Mouse (Mus musculus): ENCODE measurements around the gene Dram2. TPM values are rescaled to one million over a fixed set of nuclear protein-coding genes. Genes with fewer than 3 reads are reported as not detected.
"Not testable (repeated sequence)": the region's sequence is repeated elsewhere in the genome, so short reads cannot be mapped to it uniquely, and the experiment has no call there.

The Dram2 gene
- total RNA-seq (2021), result 10 to 100 TPM; 30.2 to 34.8 TPM
- long read RNA-seq, experiment 1, transcript Dram2-202 (9 exons, 3,271 nt), result major isoform, 10 of 17 reads
- long read RNA-seq, experiment 1, partial matches to known transcripts, result 1 of 17 reads
- long read RNA-seq, experiment 1, other reads (novel, unspliced or antisense), result 5 of 17 reads
- long read RNA-seq, experiment 2, transcript Dram2-202 (9 exons, 3,271 nt), result major isoform, 10 of 17 reads
- long read RNA-seq, experiment 2, partial matches to known transcripts, result 1 of 17 reads
- long read RNA-seq, experiment 2, other reads (novel, unspliced or antisense), result 4 of 17 reads

DNA sequence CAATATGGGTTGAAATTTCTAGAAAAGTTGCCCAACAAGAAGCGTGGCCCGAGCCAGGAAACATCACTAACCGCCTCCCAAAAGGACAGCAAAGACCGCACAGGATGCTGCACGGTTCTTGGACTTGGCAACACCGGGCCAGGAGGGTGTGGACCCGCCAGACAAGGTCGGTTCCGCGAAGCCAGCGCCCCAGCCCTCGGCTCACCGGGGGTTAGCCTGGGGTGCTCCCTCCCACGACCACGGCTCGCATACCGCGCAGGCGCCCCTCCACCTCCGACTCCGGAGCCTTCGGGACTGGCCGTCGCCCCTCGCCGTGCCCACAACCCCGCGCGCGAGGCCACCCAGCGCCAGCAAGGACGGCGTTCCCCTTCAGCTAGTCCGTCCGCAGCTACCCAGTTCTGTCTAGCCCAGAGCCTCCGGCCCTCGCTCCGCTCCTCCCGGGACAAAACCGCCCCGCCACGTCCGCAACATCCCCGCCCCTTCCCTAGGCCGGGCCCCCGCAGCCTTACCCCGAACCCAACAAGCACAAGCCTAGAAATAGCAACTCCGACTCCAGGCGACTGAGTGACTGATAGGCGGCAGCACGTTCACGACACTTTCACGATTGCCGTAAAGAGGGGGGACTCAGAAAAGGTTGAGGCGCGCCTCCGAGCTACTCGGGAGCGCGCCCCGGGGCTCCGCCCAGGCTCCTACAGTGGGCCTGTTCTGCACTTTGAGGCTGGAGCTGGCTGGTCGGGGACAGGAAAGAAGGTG is at the start of gene Dram2, which contains the start of gene Cept1:
Dram2 (plus strand) TSS at position 628 of the 753 bp plus-strand sequence.
Cept1 (minus strand) TSS at position 632 of the 753 bp plus-strand sequence.
- DNase-seq (ENCODE audit: low spot score in 2 of 2), result peak; percentile 87 to 91

DNA sequence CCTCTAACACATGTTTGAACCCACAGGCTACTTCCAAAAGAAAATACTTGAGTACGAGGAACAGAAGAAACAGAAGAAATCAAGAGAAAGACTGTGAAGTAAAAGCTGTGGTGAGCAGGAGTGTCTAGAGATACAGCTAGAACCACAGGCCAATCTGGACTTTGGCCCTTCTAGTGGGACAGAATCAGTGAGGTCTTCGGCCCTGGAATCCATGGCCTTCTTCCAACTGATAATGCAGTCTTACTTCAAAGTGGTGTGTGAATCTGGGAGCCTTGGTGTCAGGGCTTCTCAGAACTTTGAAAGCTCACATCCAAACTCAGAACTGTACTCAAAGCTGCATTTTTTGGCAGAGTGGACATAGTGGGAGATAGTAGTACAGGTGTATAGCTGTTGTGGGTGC is 47.1 kb upstream of the Dram2 start:
- DNase-seq (ENCODE audit: low spot score in 2 of 2), result no peak

DNA sequence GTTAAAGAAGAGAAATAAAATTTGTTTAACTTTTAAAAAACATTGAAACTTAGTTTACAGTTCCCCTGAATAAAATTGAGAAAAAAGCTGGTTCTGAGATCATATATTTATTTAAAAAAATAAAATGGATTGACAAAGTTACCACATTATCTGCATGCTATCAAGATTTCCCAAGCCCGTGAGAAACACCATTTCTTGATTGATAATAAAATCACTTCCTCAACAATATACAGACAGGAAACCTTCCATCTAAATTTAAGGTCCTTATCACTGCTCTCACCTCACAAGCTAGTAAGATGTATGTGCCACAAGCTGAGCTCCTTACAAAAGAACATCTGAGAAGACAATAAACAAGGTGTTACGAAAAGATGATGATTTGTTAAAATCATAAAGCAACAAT is 44.7 kb upstream of the Dram2 start:
- DNase-seq (ENCODE audit: low spot score in 2 of 2), result no peak

DNA sequence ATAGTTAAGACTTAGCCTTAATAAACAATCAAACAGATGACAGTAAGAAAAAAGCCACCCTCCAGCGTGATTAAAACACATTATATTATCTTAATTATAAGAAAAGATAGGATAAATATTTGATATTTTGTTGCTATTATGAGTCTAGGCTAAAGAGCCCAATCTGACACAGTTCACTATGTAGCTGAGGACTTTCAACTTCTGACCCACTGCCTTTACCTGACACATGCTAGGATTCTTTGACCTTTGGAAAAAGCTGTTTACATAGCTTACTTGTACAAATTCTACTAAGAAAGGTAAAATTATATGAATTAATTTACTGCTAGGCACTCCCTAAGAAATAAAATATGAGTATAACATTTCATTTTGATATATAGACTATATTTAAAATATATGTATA is 36.9 kb upstream of the Dram2 start:
- DNase-seq (ENCODE audit: low spot score in 2 of 2), result no peak

DNA sequence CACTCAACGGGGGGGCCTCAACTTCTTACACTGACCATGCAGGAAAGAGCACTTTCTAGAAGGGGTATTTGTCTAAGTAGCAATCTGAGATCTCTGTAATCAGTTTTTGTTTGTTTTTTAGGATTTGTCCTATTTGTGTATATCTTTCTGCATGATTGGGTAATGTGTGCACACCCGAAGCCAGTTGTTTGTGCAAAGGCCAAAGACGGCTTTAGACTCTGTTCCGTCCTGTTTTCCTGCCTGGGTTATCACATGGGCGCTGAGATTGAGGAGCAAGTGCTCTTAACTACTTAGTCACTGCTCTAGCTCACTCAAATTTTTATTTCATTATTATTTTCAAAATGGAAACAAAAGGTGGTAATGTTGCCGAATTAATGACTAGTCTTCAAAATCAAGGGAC is 32.6 kb upstream of the Dram2 start:
- no peak for DNase-seq (ENCODE audit: low spot score in 2 of 2)

DNA sequence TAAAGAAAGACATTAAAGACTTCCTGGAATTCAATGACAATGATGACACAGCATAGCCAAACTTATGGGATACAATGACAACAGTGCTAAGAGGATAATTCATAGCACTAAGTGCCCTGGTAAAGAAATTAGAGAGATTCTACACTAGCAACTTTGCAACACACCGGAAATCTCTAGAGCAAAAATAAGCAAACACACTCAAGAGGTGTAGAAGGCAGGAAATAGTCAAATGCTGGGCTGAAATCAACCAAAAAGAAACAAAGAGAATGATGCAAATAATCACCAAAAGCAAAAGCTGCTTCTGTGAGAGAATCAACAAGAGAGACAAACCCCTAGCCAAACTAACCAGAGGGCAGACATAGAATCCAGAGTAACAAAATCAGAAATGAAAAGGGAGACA is 24.9 kb upstream of the Dram2 start:
- no peak for DNase-seq (ENCODE audit: low spot score in 2 of 2)

DNA sequence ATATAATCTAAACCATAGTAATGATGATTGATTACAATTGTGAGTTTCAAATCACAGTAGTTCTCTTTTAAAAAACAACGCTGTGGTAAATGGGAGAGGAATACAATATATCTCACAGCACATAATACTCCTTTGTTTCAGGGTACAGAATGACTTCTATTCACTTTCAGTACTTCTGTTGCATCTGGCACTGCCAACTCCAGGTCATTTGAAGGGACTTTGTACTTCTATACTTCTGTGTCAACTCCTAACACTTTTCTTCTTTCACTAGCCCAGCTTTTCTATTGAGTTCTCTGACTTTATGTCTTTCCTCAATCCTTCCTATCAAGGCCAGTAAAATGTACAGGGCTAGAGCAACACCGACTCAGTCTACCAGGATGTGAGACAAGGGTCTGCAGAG is 21.2 kb upstream of the Dram2 start:
- no peak for DNase-seq (ENCODE audit: low spot score in 2 of 2)

DNA sequence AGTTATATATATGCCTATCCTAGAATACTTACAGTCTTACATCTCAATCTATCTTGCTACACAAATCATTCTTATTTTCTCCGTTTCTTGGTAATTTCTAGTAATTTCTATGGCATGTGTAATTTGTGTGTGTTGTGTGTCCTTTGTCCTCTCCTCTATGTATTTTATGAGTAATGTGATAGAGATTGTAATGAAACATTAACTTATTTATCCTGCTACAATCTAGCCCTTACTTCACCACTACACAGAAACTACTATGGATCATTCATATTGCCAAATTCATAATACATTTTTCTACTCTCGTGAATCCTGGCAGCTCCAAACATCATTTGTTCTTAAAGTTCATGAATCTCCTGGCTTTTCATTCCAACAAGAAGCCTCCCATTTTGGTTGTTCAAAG is 19.6 kb upstream of the Dram2 start:
- no peak for DNase-seq (ENCODE audit: low spot score in 2 of 2)

DNA sequence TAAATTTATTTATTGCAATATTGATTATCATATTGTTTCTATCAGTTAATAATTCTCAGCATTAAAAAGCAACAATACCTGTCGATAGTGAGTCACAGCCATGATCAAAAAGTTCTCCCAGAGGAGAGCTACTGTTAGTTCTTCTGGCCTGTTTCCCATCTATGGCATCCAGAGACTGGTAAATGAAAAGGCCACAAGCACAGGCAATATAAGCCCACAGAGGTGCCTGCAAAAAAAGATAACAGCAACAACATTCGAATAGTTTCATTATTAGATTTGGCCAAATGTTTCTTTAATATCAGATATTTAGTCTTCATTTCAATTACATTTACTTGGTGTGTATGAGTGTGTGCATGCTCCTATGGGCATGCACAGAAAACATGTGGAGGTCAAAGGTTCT is 14.3 kb upstream of the Dram2 start:
- DNase-seq (ENCODE audit: low spot score in 2 of 2), result no peak

DNA sequence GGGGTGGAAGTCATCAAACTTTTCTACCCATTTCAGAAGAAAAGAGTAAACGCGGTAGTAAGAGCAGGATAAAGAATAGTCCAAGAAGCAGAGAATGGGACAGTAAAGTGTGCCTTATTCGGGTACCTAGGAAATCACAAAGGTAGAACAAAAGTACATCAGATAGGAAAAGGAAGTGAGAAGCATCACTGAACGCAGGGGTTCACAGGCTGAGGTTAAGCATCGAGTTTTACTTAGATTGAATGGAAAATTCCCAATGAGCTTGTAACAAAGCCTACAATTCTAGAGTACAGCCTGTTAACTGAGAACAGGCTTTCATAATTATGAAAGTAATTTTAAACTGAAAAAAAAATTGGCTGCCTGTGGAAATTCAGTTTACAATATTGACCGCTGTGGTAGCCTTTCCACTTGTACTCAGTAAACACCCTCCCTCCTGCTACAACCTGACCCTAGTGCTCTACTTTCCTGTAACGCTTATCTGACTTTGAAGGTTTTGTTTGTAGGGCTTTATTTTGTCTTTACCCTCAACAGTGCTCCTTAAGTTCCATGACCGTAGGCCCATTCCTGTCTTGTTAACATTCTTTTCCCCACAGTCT is 2.8 kb upstream of the Dram2 start:
- no peak for DNase-seq (ENCODE audit: low spot score in 2 of 2)

DNA sequence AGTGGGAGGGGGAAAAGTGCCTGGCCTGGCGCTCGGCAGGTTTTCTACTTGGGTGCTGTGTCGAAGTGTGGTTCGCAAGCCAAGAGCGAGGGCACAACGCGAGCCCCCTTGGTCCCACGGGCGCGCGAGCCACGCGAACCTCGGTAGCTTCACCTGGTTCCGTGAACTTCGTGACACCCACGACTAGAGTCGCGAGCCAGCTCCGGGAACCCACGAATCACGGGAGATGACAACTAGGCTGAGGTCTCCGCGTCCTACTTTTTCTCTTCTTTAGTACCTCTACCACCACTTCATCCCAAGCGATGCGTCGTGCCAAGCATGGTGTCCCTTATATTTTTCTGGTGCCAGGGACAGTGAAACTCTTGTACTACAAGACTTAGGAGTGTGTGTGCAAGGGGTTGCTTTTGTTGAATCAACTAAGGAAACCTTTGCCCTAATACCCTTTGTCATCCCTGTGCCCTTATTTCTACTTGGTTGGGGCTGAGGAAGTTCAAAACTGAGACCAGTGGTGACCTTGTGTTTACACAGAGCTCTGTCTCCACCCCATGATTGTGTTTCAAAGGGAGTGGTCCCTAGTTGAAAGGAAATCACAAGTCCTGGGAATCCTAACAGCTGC is 434 bp downstream of the Dram2 start:
- DNase-seq (ENCODE audit: low spot score in 2 of 2), result no peak

DNA sequence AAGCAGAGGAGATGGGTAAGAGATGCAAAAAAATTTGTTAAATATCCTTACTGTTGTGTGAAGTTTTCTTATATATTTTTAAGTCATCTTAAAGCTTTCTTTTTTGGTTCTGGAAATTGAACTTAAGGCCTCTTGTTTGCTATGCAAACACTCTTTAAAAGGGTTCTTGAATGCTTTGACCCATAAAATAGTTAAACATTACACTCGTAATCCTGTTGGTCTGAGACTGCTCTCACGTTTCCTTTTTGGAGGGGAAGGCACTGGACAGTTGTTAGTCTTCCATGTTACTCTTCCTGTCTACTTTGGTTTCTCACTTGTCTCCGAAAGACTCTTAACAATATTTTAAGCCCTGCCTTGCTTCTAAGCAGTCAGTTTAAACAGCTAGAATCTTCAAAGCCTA is 1.4 kb downstream of the Dram2 start:
- no peak for DNase-seq (ENCODE audit: low spot score in 2 of 2)

DNA sequence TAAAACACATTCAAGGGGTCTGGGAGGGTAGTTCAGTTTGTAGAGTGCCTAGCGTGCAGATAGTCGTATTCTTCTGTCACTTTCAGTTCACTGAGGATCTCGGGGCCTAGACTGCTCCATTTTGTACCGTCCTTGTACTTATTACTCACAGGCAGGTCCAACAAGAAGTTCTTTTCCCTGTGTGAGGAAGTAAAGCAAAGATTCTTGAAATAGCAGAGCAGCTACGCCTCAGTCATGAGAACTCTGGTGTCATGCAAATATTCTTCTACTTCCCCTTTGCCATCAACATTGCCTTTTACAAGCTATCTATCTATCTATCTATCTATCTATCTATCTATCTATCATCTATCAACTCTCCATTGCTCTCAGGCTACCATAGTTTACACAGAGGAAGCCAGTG is 5.8 kb downstream of the Dram2 start:
- no peak for DNase-seq (ENCODE audit: low spot score in 2 of 2)

DNA sequence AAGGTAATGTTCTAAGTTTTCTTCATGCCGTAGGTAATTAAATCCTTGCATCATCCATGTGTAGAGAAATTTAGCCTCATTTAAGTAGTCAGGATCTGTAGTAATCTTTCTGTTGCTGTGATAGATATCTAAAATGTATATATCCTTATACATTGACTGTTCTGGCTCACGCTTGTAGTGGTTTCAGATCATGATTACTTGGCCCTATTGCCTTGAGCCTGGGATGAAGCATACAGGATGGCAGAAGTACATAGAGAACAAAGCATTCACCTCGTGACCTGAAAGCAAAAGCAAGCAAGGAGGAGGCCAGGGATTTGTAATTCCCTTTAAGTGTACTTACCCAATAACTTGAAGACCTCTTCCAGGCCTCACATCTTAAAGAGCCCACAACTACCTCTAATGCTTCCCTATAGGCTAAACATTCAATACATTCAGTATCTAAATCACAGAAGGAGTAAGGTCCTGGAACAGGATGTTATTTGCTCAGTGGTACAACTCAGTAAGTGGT is 8.2 kb downstream of the Dram2 start:
- DNase-seq (ENCODE audit: low spot score in 2 of 2), result no peak

DNA sequence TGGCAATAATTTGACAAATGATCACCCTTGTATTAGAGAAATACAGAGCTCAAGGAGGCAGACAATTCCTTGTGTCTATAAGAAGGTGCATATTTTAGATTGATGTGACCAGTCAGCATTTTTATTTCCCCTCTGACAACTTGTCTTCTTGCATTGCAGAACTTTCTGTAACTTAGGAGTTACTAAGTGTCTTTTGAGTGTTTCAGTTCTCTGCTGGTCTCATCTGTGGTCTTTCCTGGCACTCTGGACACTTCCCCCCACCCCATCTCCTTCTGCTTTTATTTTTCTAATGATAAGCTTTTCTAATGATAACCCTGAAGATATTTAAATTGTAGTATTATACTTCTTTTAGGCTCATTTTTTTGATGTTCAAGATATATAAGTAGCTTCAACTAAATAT is 10.7 kb downstream of the Dram2 start:
- no peak for DNase-seq (ENCODE audit: low spot score in 2 of 2)

DNA sequence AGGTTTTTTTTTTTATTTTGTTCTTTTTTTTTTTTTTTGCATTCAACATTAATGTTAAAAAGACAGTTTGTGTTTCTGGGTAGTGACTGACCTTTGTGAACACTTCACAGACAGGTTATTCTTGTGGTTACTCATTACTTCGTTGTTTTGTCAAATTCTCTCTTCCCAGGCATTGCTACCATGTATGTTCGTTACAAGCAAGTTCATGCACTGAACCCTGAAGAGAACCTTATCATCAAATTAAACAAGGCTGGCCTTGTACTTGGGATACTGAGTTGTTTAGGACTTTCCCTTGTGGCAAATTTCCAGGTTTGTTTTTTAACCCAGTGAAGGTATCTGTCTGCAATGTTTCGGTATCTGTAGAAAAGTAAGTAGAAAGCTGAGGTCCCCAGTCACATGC is 18.3 kb downstream of the Dram2 start:
- DNase-seq (ENCODE audit: low spot score in 2 of 2), result no peak

DNA sequence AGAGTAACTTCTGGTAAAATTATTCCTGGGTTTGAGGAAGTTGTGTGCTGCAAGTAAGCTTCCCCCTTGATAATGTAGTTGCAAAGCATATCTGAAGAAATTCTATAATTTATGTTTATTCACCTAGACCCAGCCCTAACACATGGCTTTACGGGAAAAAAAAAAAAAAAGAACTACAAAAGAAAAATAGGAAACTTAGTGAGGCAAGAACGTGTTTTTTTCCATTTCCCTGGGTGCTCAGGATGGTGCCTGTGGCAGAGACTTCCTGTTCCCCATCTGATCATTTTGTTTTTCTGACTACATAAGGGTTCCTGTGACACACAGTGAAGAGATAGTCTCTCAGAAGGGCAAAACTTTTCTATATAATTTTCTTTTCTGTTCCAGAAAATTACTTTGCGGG is 25.6 kb downstream of the Dram2 start:
- no peak for DNase-seq (ENCODE audit: low spot score in 2 of 2)

DNA sequence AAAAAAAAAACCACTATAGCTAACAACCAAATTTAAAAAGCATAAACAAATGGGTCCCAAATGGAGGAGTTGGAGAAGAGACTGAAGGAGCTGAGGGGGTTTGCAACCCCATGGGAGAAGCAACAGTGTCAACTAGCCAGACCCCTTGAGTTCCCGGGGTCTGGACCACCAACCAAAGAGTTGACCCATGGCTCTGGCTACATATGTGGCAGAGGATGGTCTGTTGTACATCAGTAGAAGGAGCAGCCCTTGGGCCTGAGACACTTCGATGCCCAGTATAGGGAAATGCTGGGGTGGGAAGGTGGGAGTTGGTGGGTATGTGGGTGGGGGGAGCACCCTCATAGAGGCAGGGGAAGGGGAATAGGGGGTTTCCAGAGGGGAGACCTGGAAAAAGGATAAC is 31.7 kb downstream of the Dram2 start:
- DNase-seq (ENCODE audit: low spot score in 2 of 2), result no peak

DNA sequence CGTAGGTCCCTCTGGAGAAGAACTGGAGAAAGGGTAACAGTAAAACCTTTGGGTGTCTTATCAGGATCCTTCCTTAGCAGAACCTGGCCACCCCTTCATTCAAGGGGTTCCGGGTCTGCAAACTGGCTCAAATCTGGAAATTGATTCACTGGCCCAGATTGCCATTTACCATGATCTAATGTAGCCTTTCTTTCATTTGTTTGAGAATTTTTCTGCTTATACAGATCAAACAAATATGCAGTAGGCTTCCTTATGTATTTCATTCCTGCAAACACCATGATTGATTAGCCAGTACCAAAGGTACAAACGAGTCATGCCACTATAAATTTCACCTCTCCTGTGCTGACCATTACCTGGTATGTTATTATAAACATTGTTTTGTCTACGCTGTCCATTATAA is 46.0 kb downstream of the Dram2 start:
- not testable (repeated sequence) for DNase-seq (ENCODE audit: low spot score in 2 of 2)

DNA sequence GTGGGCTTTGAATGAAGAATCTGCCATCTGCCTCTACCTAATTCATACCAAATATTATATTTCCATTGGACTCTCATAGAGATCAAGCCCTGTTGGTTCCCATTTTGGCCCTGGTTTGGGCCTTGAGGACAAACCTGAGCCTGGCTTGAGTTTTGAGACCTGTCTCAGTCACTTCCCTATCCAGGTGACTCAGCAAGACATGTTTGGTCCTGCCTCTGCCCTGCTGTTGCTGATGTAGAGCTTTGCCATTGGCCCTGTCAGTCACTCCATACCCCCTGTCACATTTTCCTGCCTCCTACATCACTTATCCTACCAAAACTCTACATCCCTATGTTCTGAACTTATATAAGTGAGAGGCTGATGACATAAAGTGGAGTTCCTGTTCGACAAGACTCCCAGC is 70.5 kb downstream of the Dram2 start:
- no peak for DNase-seq (ENCODE audit: low spot score in 2 of 2)
